Mouse (Mus musculus): ENCODE measurements around the gene Hmga1. TPM values are rescaled to one million over a fixed set of nuclear protein-coding genes. Genes with fewer than 3 reads are reported as not detected.

Gene Hmga1
- polyA plus RNA-seq, 3 experiments from 2014 or later, result 37.3 to 69.6 (median 41.9) TPM

- no peak for ATAC-seq
Measured at GRCm38 (mm10) chr17:27528767-27529166, 27.5 kb upstream of the Hmga1 start.

- no peak for ATAC-seq
Measured at GRCm38 (mm10) chr17:27532095-27532494, 24.2 kb upstream of the Hmga1 start.

- ATAC-seq, result no peak
Measured at GRCm38 (mm10) chr17:27533354-27533753, 22.9 kb upstream of the Hmga1 start.

GRCm38 (mm10) chr17:27534718-27535117 is 21.6 kb upstream of the Hmga1 start:
- peak; percentile 65 for ATAC-seq

- ATAC-seq, result no peak
Measured at GRCm38 (mm10) chr17:27541261-27541660, 15.0 kb upstream of the Hmga1 start.

GRCm38 (mm10) chr17:27541984-27542383 is 14.3 kb upstream of the Hmga1 start:
- ATAC-seq, result no peak

GRCm38 (mm10) chr17:27544551-27544950 is 11.7 kb upstream of the Hmga1 start:
- ATAC-seq, result no peak

- no peak for ATAC-seq
Measured at GRCm38 (mm10) chr17:27545991-27546390, 10.3 kb upstream of the Hmga1 start.

- ATAC-seq, result no peak
Measured at GRCm38 (mm10) chr17:27546574-27547085, 9.7 kb upstream of the Hmga1 start.

GRCm38 (mm10) chr17:27547253-27547868 is 8.9 kb upstream of the Hmga1 start:
- ATAC-seq, result no peak

GRCm38 (mm10) chr17:27549234-27549633 is 7.1 kb upstream of the Hmga1 start:
- no peak for ATAC-seq

- ATAC-seq, result no peak
Measured at GRCm38 (mm10) chr17:27551393-27551940, 4.8 kb upstream of the Hmga1 start.

GRCm38 (mm10) chr17:27552215-27553201 is 3.8 kb upstream of the Hmga1 start:
- no peak for ATAC-seq

GRCm38 (mm10) chr17:27554062-27554960 is 2.0 kb upstream of the Hmga1 start:
- no peak for ATAC-seq

- no peak for ATAC-seq
Measured at GRCm38 (mm10) chr17:27555075-27555511, 1.2 kb upstream of the Hmga1 start.

GRCm38 (mm10) chr17:27555512-27556172 is 655 bp upstream of the Hmga1 start:
- peak; percentile 18 for ATAC-seq

GRCm38 (mm10) chr17:27557181-27557926 is 1.1 kb downstream of the Hmga1 start:
- peak; percentile 28 for ATAC-seq

- ATAC-seq, result no peak
Measured at GRCm38 (mm10) chr17:27557927-27558661, 1.8 kb downstream of the Hmga1 start.

GRCm38 (mm10) chr17:27558845-27559244 is 2.5 kb downstream of the Hmga1 start:
- no peak for ATAC-seq

GRCm38 (mm10) chr17:27559596-27559995 is 3.3 kb downstream of the Hmga1 start:
- ATAC-seq, result no peak
